Mouse (Mus musculus): ENCODE data around the gene Slc8a1. TPM values are rescaled to one million over a fixed set of nuclear protein-coding genes. Genes with fewer than 3 reads are reported as not detected.

Gene Slc8a1
- polyA plus RNA-seq, 1 experiment from 2014 or later: 148 TPM

DNA sequence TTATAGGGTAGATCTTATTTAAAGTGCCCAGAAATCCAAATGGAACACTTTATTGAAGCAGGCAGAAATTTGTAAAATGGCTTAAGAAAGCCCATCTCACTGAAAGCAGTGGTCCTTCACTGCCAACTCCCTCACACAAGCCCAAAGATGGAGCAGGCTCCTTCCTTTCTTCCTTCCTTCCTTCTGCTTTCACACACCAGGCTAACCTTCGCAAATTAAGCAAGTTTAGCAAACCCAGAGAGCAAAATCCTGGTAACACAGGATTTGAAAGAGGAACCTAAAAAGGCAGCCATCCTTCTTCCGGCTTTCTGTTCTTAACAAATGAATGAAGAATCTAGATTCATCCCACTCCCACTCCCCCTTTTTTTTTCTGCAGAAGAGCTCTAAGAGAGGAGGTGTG lies 70.2 kb downstream of the Slc8a1 start:
- Histone ChIP-seq H3K9ac (ENCODE audit: low read depth, low read length) (no peak overlapping the region), H3K27ac (ENCODE audit: low read depth, low read length) (peak overlapping the region; percentile 17; the same call in 1 of the 2 replicates), H3K9me3 (replicated peaks; ENCODE audit: control insufficient read depth, low read length) (no peaks in the 10 kb centered on the region), H3K36me3 (ENCODE audit: control insufficient read depth, insufficient read depth, low read length) (no peaks in the 10 kb centered on the region), H3K4me2 (no peak overlapping the region), H3K4me3 (ENCODE audit: low read depth, low read length) (no peak overlapping the region), H3K27me3 (ENCODE audit: control insufficient read depth, insufficient read depth, low read length) (peaks cover 10% of the 10 kb centered on the region), H3K4me1 (ENCODE audit: control insufficient read depth, insufficient read depth, low read length) (peaks cover 42% of the 10 kb centered on the region)
- WGBS (ENCODE audit: insufficient replicate concordance): 61% methylated on average over 2 of the region's 2 CpGs
- no peak for ATAC-seq (replicated peaks; ENCODE audit: insufficient number of reproducible peaks, low FRiP score, low TSS enrichment)

DNA sequence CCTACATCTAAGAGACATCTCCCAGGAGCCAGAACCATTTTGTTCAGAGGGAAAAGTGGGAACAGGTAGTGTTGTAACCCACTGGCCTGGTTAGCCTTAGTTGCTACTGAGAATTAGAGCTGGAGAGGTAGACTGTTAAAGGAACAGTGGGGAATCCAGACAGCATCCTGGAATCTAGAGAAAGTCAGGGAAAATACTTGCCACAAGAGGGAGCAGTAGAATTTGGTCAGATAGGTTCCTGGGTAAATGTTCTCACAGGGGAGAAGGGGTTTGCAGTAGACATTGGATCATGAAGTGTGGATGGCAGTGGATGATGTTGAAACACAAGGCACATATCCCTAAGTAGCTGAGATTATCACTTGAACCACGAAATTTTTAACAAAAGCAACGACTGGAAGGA lies 71.6 kb downstream of the Slc8a1 start:
- H3K4me1 ChIP-seq (ENCODE audit: control insufficient read depth, insufficient read depth, low read length): peaks cover 28% of the 10 kb centered on the region
- H3K4me3 ChIP-seq (ENCODE audit: low read depth, low read length): no peak overlapping the region
- no peak overlapping the region for H3K9ac ChIP-seq (ENCODE audit: low read depth, low read length)
- WGBS (ENCODE audit: insufficient replicate concordance): 38% methylated on average over 2 of the region's 2 CpGs
- H3K4me2 ChIP-seq: no peak overlapping the region
- peaks cover 5% of the 10 kb centered on the region for H3K27me3 ChIP-seq (ENCODE audit: control insufficient read depth, insufficient read depth, low read length)
- H3K27ac ChIP-seq (ENCODE audit: low read depth, low read length): no peak overlapping the region
- no peaks in the 10 kb centered on the region for H3K9me3 ChIP-seq (replicated peaks; ENCODE audit: control insufficient read depth, low read length)
- ATAC-seq (replicated peaks; ENCODE audit: insufficient number of reproducible peaks, low FRiP score, low TSS enrichment): no peak
- no peaks in the 10 kb centered on the region for H3K36me3 ChIP-seq (ENCODE audit: control insufficient read depth, insufficient read depth, low read length)

DNA sequence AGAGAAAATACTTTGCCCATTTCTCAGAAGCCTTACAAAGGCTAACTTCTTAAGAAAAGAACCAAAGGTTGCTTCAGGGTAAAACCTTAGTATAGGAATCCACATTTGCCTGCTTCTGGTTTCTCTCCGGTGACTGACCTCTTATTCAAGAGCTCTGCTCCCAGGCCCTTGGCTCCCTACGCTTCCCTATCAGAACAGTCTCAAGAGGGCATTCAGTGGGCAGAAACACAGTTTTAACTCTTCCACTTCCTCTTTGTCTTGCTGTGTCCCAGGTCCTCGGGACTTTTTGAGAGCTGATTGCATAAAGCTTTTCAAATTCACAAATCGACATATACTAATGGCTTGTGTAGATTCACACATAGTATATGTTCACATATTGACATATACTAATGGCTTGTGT lies 73.3 kb downstream of the Slc8a1 start:
- no peaks in the 10 kb centered on the region for H3K27me3 ChIP-seq (ENCODE audit: control insufficient read depth, insufficient read depth, low read length)
- H3K4me3 ChIP-seq (ENCODE audit: low read depth, low read length): no peak overlapping the region
- no peak overlapping the region for H3K4me2 ChIP-seq
- no peaks in the 10 kb centered on the region for H3K36me3 ChIP-seq (ENCODE audit: control insufficient read depth, insufficient read depth, low read length)
- H3K27ac ChIP-seq (ENCODE audit: low read depth, low read length): no peak overlapping the region
- no peak for ATAC-seq (replicated peaks; ENCODE audit: insufficient number of reproducible peaks, low FRiP score, low TSS enrichment)
- peaks cover 20% of the 10 kb centered on the region for H3K4me1 ChIP-seq (ENCODE audit: control insufficient read depth, insufficient read depth, low read length)
- no peaks in the 10 kb centered on the region for H3K9me3 ChIP-seq (replicated peaks; ENCODE audit: control insufficient read depth, low read length)
- WGBS (ENCODE audit: insufficient replicate concordance): 58% methylated on average over 4 of the region's 4 CpGs
- H3K9ac ChIP-seq (ENCODE audit: low read depth, low read length): no peak overlapping the region

DNA sequence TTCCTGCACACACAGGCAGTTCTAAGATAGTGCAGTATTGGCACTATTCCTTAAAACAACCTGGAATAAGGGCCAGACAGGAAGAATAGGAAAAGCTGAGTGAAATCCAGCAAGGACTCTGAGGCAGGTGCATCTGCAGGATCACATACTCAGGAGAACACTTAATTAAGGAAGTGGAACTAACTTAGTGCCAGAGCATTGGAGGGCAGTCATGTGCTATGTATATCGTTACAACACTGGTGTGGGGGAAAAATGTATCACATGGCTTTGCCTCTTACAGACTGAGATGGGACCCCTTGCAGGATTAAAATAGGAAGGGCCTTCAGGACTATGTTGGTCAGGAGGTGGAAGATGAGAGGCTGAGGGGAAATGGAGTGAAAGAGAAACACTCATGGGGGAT lies 80.3 kb downstream of the Slc8a1 start:
- WGBS (ENCODE audit: insufficient replicate concordance): 59% methylated on average over 1 of the region's 1 CpGs
- peaks cover 24% of the 10 kb centered on the region for H3K4me1 ChIP-seq (ENCODE audit: control insufficient read depth, insufficient read depth, low read length)
- no peak; the same call in 1 of the 2 replicates for ATAC-seq (replicated peaks; ENCODE audit: insufficient number of reproducible peaks, low FRiP score, low TSS enrichment)

DNA sequence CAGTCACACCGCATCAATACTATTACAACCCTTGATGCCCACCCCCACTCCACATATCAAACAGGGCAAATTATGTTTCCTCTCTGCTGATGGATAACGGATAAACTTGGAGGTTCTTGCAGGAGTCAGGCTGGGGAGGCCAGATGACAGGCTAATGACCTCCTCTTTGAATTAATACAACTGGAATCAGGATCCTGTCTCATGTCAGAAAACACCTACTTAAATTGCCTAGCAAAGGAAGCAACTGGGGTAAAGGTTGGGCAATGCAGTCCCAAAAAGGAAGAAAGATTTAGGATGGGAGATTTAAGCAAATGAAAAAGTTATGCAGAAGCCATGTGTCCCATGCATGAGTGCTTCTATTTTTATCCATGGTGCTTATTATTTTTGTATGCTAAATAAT lies 83.6 kb downstream of the Slc8a1 start:
- no peak overlapping the region for H3K27ac ChIP-seq (ENCODE audit: low read depth, low read length)
- peaks cover 27% of the 10 kb centered on the region for H3K4me1 ChIP-seq (ENCODE audit: control insufficient read depth, insufficient read depth, low read length)
- no peaks in the 10 kb centered on the region for H3K36me3 ChIP-seq (ENCODE audit: control insufficient read depth, insufficient read depth, low read length)
- no peaks in the 10 kb centered on the region for H3K27me3 ChIP-seq (ENCODE audit: control insufficient read depth, insufficient read depth, low read length)
- no peak for ATAC-seq (replicated peaks; ENCODE audit: insufficient number of reproducible peaks, low FRiP score, low TSS enrichment)
- WGBS (ENCODE audit: insufficient replicate concordance): 71% methylated on average over 2 of the region's 2 CpGs
- no peak overlapping the region for H3K9ac ChIP-seq (ENCODE audit: low read depth, low read length)
- no peak overlapping the region for H3K4me3 ChIP-seq (ENCODE audit: low read depth, low read length)
- H3K9me3 ChIP-seq (replicated peaks; ENCODE audit: control insufficient read depth, low read length): no peaks in the 10 kb centered on the region
- no peak overlapping the region for H3K4me2 ChIP-seq

More for the DNA sequence above, 80.3 kb downstream of the Slc8a1 start:
- Histone ChIP-seq H3K27me3 (ENCODE audit: control insufficient read depth, insufficient read depth, low read length) (no peaks in the 10 kb centered on the region), H3K9me3 (replicated peaks; ENCODE audit: control insufficient read depth, low read length) (no peaks in the 10 kb centered on the region), H3K9ac (ENCODE audit: low read depth, low read length) (no peak overlapping the region), H3K27ac (ENCODE audit: low read depth, low read length) (no peak overlapping the region), H3K4me3 (ENCODE audit: low read depth, low read length) (no peak overlapping the region), H3K36me3 (ENCODE audit: control insufficient read depth, insufficient read depth, low read length) (no peaks in the 10 kb centered on the region), H3K4me2 (no peak overlapping the region)

DNA sequence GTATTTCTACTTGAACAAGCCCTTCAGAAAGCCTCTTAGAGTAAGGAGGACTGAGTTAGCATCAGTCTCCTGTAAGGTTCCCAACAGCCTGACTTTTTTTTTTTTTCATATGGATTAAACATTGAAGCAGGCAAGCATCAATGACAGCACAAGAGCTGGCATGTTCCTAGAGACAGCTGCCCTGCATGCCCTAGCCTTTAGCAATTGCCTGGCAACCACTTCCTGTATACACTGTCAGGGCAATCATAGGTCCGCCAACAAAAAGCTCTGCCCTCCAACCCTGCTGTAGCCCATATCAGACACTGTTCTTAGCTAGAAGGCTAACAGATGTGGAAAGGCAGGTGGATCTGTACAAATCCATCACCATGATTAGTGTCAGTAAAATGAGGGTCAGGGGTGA lies 85.2 kb downstream of the Slc8a1 start:
- Histone ChIP-seq H3K9me3 (replicated peaks; ENCODE audit: control insufficient read depth, low read length) (no peaks in the 10 kb centered on the region), H3K9ac (ENCODE audit: low read depth, low read length) (no peak overlapping the region), H3K27me3 (ENCODE audit: control insufficient read depth, insufficient read depth, low read length) (no peaks in the 10 kb centered on the region), H3K4me2 (no peak overlapping the region), H3K36me3 (ENCODE audit: control insufficient read depth, insufficient read depth, low read length) (peaks cover 6% of the 10 kb centered on the region; the same call in 1 of the 2 replicates), H3K27ac (ENCODE audit: low read depth, low read length) (no peak overlapping the region), H3K4me3 (ENCODE audit: low read depth, low read length) (no peak overlapping the region), H3K4me1 (ENCODE audit: control insufficient read depth, insufficient read depth, low read length) (peaks cover 23% of the 10 kb centered on the region)
- 58% methylated on average over 1 of the region's 1 CpGs for WGBS (ENCODE audit: insufficient replicate concordance)
- ATAC-seq (replicated peaks; ENCODE audit: insufficient number of reproducible peaks, low FRiP score, low TSS enrichment): no peak

DNA sequence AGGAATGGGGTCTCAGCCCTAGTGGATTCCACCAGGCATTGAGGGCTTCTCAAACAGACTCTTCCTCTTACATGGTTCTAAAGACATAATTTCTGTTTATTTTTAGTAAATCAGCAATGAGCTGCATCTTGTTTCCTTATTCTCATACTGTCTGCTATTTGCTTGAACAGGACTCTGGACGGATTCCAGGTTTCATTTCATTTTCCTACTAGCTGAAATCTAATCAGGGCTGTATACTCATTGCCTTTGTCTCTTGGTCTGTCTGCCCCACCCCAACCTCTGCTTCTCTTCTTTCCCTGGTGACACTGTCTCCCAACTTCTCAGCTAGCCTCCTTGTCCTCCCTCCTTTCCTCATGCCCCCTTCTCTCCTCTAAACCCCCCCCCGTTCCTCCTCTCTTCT lies 101.4 kb downstream of the Slc8a1 start:
- H3K36me3 ChIP-seq (ENCODE audit: control insufficient read depth, insufficient read depth, low read length): no peaks in the 10 kb centered on the region
- no peak overlapping the region for H3K4me3 ChIP-seq (ENCODE audit: low read depth, low read length)
- H3K4me2 ChIP-seq: no peak overlapping the region
- 86% methylated on average over 2 of the region's 2 CpGs for WGBS (ENCODE audit: insufficient replicate concordance)
- H3K27ac ChIP-seq (ENCODE audit: low read depth, low read length): no peak overlapping the region
- H3K4me1 ChIP-seq (ENCODE audit: control insufficient read depth, insufficient read depth, low read length): peaks cover 3% of the 10 kb centered on the region
- no peaks in the 10 kb centered on the region for H3K9me3 ChIP-seq (replicated peaks; ENCODE audit: control insufficient read depth, low read length)
- no peak for ATAC-seq (replicated peaks; ENCODE audit: insufficient number of reproducible peaks, low FRiP score, low TSS enrichment)
- H3K9ac ChIP-seq (ENCODE audit: low read depth, low read length): no peak overlapping the region
- no peaks in the 10 kb centered on the region for H3K27me3 ChIP-seq (ENCODE audit: control insufficient read depth, insufficient read depth, low read length)

DNA sequence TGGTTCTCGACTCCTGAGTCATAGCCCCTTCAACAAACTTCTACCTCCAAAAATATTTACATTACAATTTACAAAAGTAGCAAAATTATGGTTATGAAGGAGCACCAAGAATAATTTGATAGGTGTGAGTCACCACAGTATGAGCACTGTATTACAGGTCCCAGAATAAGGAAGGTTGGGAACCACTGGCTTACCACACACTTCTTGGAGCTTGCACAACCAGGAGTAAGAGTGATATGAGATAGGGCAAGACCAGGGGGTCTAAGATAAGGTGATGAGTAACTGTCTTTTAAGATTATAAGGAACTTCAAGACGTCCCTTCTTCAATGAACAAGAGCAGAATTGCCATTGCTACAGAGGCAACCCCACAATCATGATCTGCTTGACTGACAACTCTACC lies 107.7 kb downstream of the Slc8a1 start:
- no peak for ATAC-seq (replicated peaks; ENCODE audit: insufficient number of reproducible peaks, low FRiP score, low TSS enrichment)

DNA sequence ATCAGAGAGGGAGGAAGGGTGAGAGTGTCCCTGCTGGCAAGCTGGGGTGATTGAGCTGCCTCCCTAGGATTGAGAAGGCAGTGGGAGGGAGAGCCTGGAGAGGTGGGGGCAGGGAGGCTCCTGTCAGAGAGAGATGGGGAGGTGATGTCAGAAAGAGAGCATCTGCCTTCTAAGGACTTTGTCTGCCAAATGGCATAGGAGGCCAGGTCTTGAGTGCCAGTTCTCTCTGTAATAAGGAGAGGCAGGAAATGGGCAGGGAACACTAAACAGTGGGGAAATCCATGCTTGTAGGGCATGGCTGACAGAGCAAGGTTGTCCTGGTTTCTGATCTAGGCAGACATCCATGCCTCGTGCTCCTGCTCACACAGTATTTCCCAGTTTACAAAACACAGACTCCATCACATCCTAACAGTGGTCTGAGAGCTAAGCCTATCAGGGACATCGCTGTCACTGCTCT lies 117.0 kb downstream of the Slc8a1 start:
- H3K36me3 ChIP-seq (ENCODE audit: control insufficient read depth, insufficient read depth, low read length): no peaks in the 10 kb centered on the region; the same call in 1 of the 2 replicates
- WGBS (ENCODE audit: insufficient replicate concordance): 50% methylated on average over 2 of the region's 2 CpGs
- no peaks in the 10 kb centered on the region for H3K27me3 ChIP-seq (ENCODE audit: control insufficient read depth, insufficient read depth, low read length)
- no peak overlapping the region; the same call in 1 of the 2 replicates for H3K27ac ChIP-seq (ENCODE audit: low read depth, low read length)
- no peak overlapping the region for H3K4me2 ChIP-seq
- no peak overlapping the region for H3K4me3 ChIP-seq (ENCODE audit: low read depth, low read length)
- H3K9ac ChIP-seq (ENCODE audit: low read depth, low read length): no peak overlapping the region
- H3K4me1 ChIP-seq (ENCODE audit: control insufficient read depth, insufficient read depth, low read length): peaks cover 22% of the 10 kb centered on the region
- H3K9me3 ChIP-seq (replicated peaks; ENCODE audit: control insufficient read depth, low read length): no peaks in the 10 kb centered on the region
- ATAC-seq (replicated peaks; ENCODE audit: insufficient number of reproducible peaks, low FRiP score, low TSS enrichment): no peak

More for the DNA sequence above, 107.7 kb downstream of the Slc8a1 start:
- H3K27me3 ChIP-seq (ENCODE audit: control insufficient read depth, insufficient read depth, low read length): no peaks in the 10 kb centered on the region
- no peak overlapping the region for H3K4me2 ChIP-seq
- WGBS (ENCODE audit: insufficient replicate concordance): 49% methylated on average over 2 of the region's 2 CpGs
- H3K4me3 ChIP-seq (ENCODE audit: low read depth, low read length): no peak overlapping the region
- H3K9me3 ChIP-seq (replicated peaks; ENCODE audit: control insufficient read depth, low read length): no peaks in the 10 kb centered on the region
- H3K9ac ChIP-seq (ENCODE audit: low read depth, low read length): no peak overlapping the region
- no peak overlapping the region for H3K27ac ChIP-seq (ENCODE audit: low read depth, low read length)
- H3K4me1 ChIP-seq (ENCODE audit: control insufficient read depth, insufficient read depth, low read length): peaks cover 3% of the 10 kb centered on the region
- no peaks in the 10 kb centered on the region for H3K36me3 ChIP-seq (ENCODE audit: control insufficient read depth, insufficient read depth, low read length)

Measured in heart, embryonic 11.5 days (tissue).